Mouse (Mus musculus): ENCODE results near the gene Usp39. TPM values are rescaled to one million over a fixed set of nuclear protein-coding genes. Genes with fewer than 3 reads are reported as not detected.

Usp39 gene
- polyA plus RNA-seq, 1 experiment from 2014 or later = 91.6 TPM

DNA sequence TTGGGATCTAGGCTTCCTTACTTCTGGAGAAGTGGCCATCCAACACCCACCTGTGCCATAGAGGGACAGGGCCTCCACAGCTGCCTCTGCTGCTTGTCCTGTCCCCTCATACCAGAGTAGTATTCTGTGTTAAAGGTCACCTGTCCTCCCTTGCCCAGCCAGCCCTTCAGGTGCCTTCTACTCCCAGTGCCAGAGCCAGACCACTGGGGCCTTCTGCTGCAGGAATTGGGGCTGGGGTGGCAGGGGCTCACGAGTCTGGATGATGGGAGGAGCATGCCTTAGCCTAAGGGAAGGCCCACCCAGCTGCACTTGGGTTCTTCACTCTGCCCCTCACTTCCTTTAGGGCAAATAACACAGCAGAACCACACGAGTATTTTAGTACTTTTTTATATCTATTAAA lies 14.4 kb upstream of the Usp39 start:
- 0 out of 2 replicates have a peak, but pooled peaks cover 12% of the 10 kb centered on the region for H3K27me3 ChIP-seq (replicated peaks; ENCODE audit: control insufficient read depth, insufficient read depth, low read length)
- WGBS = 74% methylated on average over 2 of the region's 2 CpGs

GRCm38 (mm10) chr6:72358086-72358764 lies 13.2 kb upstream of the Usp39 start:
- Histone ChIP-seq H3K9ac (ENCODE audit: low read depth, low read length) (no peak overlapping the region), H3K36me3 (ENCODE audit: control insufficient read depth, insufficient read depth, low read length) (peaks cover 13% of the 10 kb centered on the region), H3K9me3 (ENCODE audit: control insufficient read depth, low read length) (no peaks in the 10 kb centered on the region), H3K27ac (ENCODE audit: low read depth, low read length) (no peak overlapping the region), H3K4me1 (replicated peaks; ENCODE audit: control insufficient read depth, insufficient read depth, low read length) (peaks cover 51% of the 10 kb centered on the region), H3K4me3 (ENCODE audit: low read depth, low read length) (no peak overlapping the region), H3K27me3 (replicated peaks; ENCODE audit: control insufficient read depth, insufficient read depth, low read length) (0 out of 2 replicates have a peak, but pooled peaks cover 14% of the 10 kb centered on the region), H3K4me2 (no peak overlapping the region)
- ATAC-seq (replicated peaks; ENCODE audit: low FRiP score) (no peak), DNase-seq (ENCODE audit: low spot score) (no peak)
- 87% methylated on average over 10 of the region's 10 CpGs for WGBS

More for the DNA sequence above, 14.4 kb upstream of the Usp39 start:
- no peak overlapping the region for H3K27ac ChIP-seq (ENCODE audit: low read depth, low read length)
- no peak overlapping the region for H3K4me3 ChIP-seq (ENCODE audit: low read depth, low read length)
- H3K9me3 ChIP-seq (ENCODE audit: control insufficient read depth, low read length) = no peaks in the 10 kb centered on the region
- H3K36me3 ChIP-seq (ENCODE audit: control insufficient read depth, insufficient read depth, low read length) = peaks cover 13% of the 10 kb centered on the region
- DNase-seq (ENCODE audit: low spot score) = no peak
- no peak for ATAC-seq (replicated peaks; ENCODE audit: low FRiP score)
- H3K4me2 ChIP-seq = no peak overlapping the region
- no peak overlapping the region for H3K9ac ChIP-seq (ENCODE audit: low read depth, low read length)
- peaks cover 46% of the 10 kb centered on the region for H3K4me1 ChIP-seq (replicated peaks; ENCODE audit: control insufficient read depth, insufficient read depth, low read length)

GRCm38 (mm10) chr6:72357164-72358079 lies 12.4 kb upstream of the Usp39 start:
- H3K4me2 ChIP-seq = no peak overlapping the region
- 60% methylated on average over 5 of the region's 5 CpGs for WGBS
- DNase-seq (ENCODE audit: low spot score) (no peak), ATAC-seq (replicated peaks; ENCODE audit: low FRiP score) (peak; percentile 67)
- H3K4me3 ChIP-seq (ENCODE audit: low read depth, low read length) = no peak overlapping the region
- no peaks in the 10 kb centered on the region for H3K9me3 ChIP-seq (ENCODE audit: control insufficient read depth, low read length)
- H3K9ac ChIP-seq (ENCODE audit: low read depth, low read length) = no peak overlapping the region
- H3K36me3 ChIP-seq (ENCODE audit: control insufficient read depth, insufficient read depth, low read length) = peaks cover 13% of the 10 kb centered on the region
- H3K4me1 ChIP-seq (replicated peaks; ENCODE audit: control insufficient read depth, insufficient read depth, low read length) = peaks cover 49% of the 10 kb centered on the region
- H3K27me3 ChIP-seq (replicated peaks; ENCODE audit: control insufficient read depth, insufficient read depth, low read length) = 0 out of 2 replicates have a peak, but pooled peaks cover 14% of the 10 kb centered on the region
- H3K27ac ChIP-seq (ENCODE audit: low read depth, low read length) = no peak overlapping the region

DNA sequence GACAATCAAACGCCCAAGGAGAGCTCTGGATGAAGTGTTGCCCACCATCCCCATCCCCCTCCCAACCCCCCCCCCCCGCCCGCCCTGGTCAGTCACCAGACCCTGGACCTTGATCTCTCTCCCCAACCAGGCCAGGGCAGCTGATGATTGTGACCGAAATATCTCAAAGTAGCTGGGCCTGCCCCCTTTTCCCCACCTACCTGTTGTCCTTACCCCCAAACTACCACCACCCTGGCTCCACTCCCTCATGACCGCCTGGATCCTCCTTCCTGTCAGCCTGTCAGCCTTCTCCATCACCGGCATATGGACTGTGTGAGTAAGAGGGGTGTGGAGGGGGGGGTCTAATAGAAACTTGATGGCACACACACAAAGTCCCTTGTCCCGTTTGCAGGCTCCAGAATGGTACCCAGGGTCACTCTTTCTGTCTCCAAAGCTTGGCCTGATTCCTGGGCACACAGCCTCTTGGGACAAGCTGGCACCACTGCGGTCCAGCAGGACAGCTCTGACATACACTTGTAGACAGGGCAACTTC lies 11.1 kb upstream of the Usp39 start:
- H3K4me2 ChIP-seq = peak overlapping the region; percentile 89
- peak overlapping the region; percentile 59; the same call in 1 of the 2 replicates for H3K9ac ChIP-seq (ENCODE audit: low read depth, low read length)
- no peaks in the 10 kb centered on the region for H3K9me3 ChIP-seq (ENCODE audit: control insufficient read depth, low read length)
- no peak overlapping the region for H3K27ac ChIP-seq (ENCODE audit: low read depth, low read length)
- 0 out of 2 replicates have a peak, but pooled peaks cover 14% of the 10 kb centered on the region for H3K27me3 ChIP-seq (replicated peaks; ENCODE audit: control insufficient read depth, insufficient read depth, low read length)
- no peak for DNase-seq (ENCODE audit: low spot score)
- peaks cover 51% of the 10 kb centered on the region for H3K4me1 ChIP-seq (replicated peaks; ENCODE audit: control insufficient read depth, insufficient read depth, low read length)
- 0 out of 2 replicates have a peak, but pooled peaks have one; percentile 11 for ATAC-seq (replicated peaks; ENCODE audit: low FRiP score)
- 46% methylated on average over 8 of the region's 8 CpGs for WGBS
- peak overlapping the region; percentile 60 for H3K4me3 ChIP-seq (ENCODE audit: low read depth, low read length)
- H3K36me3 ChIP-seq (ENCODE audit: control insufficient read depth, insufficient read depth, low read length) = peaks cover 13% of the 10 kb centered on the region

- ATAC-seq (replicated peaks; ENCODE audit: low FRiP score) (peak; percentile 56), DNase-seq (ENCODE audit: low spot score) (peak; percentile 73)
- H3K9me3 ChIP-seq (ENCODE audit: control insufficient read depth, low read length) = no peaks in the 10 kb centered on the region
- 0 out of 2 replicates have a peak, but pooled peaks cover 14% of the 10 kb centered on the region for H3K27me3 ChIP-seq (replicated peaks; ENCODE audit: control insufficient read depth, insufficient read depth, low read length)
- WGBS = under 1% methylated on average over 69 of the region's 71 CpGs
- H3K4me3 ChIP-seq (ENCODE audit: low read depth, low read length) = peak within 1 kb of the TSS; percentile 60
- H3K36me3 ChIP-seq (ENCODE audit: control insufficient read depth, insufficient read depth, low read length) = peaks cover 11% of the 10 kb centered on the region
- H3K27ac ChIP-seq (ENCODE audit: low read depth, low read length) = 0 out of 2 replicates have a peak within 1 kb of the TSS, but pooled peaks have one; percentile 35
- H3K4me2 ChIP-seq = peak within 1 kb of the TSS; percentile 89
- H3K4me1 ChIP-seq (replicated peaks; ENCODE audit: control insufficient read depth, insufficient read depth, low read length) = peaks cover 49% of the 10 kb centered on the region
- H3K9ac ChIP-seq (ENCODE audit: low read depth, low read length) = peak within 1 kb of the TSS; percentile 59
Measured at GRCm38 (mm10) chr6:72355066-72355911, 10.3 kb upstream of the Usp39 start, which contains the start of gene Tmem150a. Gene Tmem150a (plus strand): TSS chr6:72355447.

- 61% methylated on average over 1 of the region's 1 CpGs for WGBS
- H3K9me3 ChIP-seq (ENCODE audit: control insufficient read depth, low read length) = no peaks in the 10 kb centered on the region
- ATAC-seq (replicated peaks; ENCODE audit: low FRiP score) = no peak
- H3K27me3 ChIP-seq (replicated peaks; ENCODE audit: control insufficient read depth, insufficient read depth, low read length) = 0 out of 2 replicates have a peak, but pooled peaks cover 14% of the 10 kb centered on the region
- peaks cover 47% of the 10 kb centered on the region for H3K4me1 ChIP-seq (replicated peaks; ENCODE audit: control insufficient read depth, insufficient read depth, low read length)
- H3K4me3 ChIP-seq (ENCODE audit: low read depth, low read length) = no peak overlapping the region
- peaks cover 13% of the 10 kb centered on the region for H3K36me3 ChIP-seq (ENCODE audit: control insufficient read depth, insufficient read depth, low read length)
- DNase-seq (ENCODE audit: low spot score) = no peak
- H3K4me2 ChIP-seq = no peak overlapping the region
- no peak overlapping the region for H3K27ac ChIP-seq (ENCODE audit: low read depth, low read length)
- no peak overlapping the region for H3K9ac ChIP-seq (ENCODE audit: low read depth, low read length)
Measured at GRCm38 (mm10) chr6:72354025-72354424, 9.0 kb upstream of the Usp39 start.

GRCm38 (mm10) chr6:72352636-72353405 lies 7.8 kb upstream of the Usp39 start:
- no peaks in the 10 kb centered on the region for H3K9me3 ChIP-seq (ENCODE audit: control insufficient read depth, low read length)
- 0 out of 2 replicates have a peak overlapping the region, but pooled peaks have one; percentile 1 for H3K4me2 ChIP-seq
- 63% methylated on average over 5 of the region's 5 CpGs for WGBS
- H3K27ac ChIP-seq (ENCODE audit: low read depth, low read length) = no peak overlapping the region
- H3K36me3 ChIP-seq (ENCODE audit: control insufficient read depth, insufficient read depth, low read length) = peaks cover 8% of the 10 kb centered on the region
- H3K9ac ChIP-seq (ENCODE audit: low read depth, low read length) = no peak overlapping the region
- ATAC-seq (replicated peaks; ENCODE audit: low FRiP score) (no peak), DNase-seq (ENCODE audit: low spot score) (no peak)
- peaks cover 46% of the 10 kb centered on the region for H3K4me1 ChIP-seq (replicated peaks; ENCODE audit: control insufficient read depth, insufficient read depth, low read length)
- 0 out of 2 replicates have a peak, but pooled peaks cover 14% of the 10 kb centered on the region for H3K27me3 ChIP-seq (replicated peaks; ENCODE audit: control insufficient read depth, insufficient read depth, low read length)
- no peak overlapping the region for H3K4me3 ChIP-seq (ENCODE audit: low read depth, low read length)
